Mouse (Mus musculus) forebrain, embryonic 10.5 days (tissue): ENCODE measurements at regions not wholly inside any gene's neighbourhood (a gene's known extent, or its start where the extent isn't known, plus 50 kb on each side); places are given as distances from the start of the nearest gene placed in this dataset.

Experiments
- DNase-seq: peaks from one replicate; pipeline ENCODE4 v3.0.0-alpha.2; 2017; ENCODE audit warnings: low spot score; ENCODE audit errors: extremely low spot score
- H3K27ac ChIP-seq: fragments of 300-500 bp; sonication (generic); 2 replicates; pipeline ENCODE4 v1.5.1; 2016; ENCODE audit warnings: mild to moderate bottlenecking
- H3K27me3 ChIP-seq: fragments of 300-500 bp; sonication (generic); 2 replicates; pipeline ENCODE4 v1.6.1; 2016; ENCODE audit warnings: mild to moderate bottlenecking; ENCODE audit not compliant: poor library complexity, severe bottlenecking
- H3K36me3 ChIP-seq: fragments of 300-500 bp; sonication (generic); replicated peaks from 2 replicates; pipeline ENCODE4 v1.6.1; 2016; ENCODE audit warnings: mild to moderate bottlenecking, moderate library complexity
- H3K4me1 ChIP-seq: fragments of 300-500 bp; sonication (generic); 2 replicates; pipeline ENCODE4 v1.6.1; 2016
- H3K4me3 ChIP-seq: fragments of 300-500 bp; sonication (generic); 2 replicates; pipeline ENCODE4 v1.5.1; 2016; ENCODE audit warnings: mild to moderate bottlenecking, moderate library complexity
- H3K9me3 ChIP-seq: fragments of 300-500 bp; sonication (generic); 2 replicates; pipeline ENCODE4 v1.6.1; 2016; ENCODE audit warnings: mild to moderate bottlenecking, moderate library complexity
- WGBS: fragments of 180-500 bp; shearing (Covaris S2); methylation state at CpG from one replicate; pipeline ENCODE4 v1.1.7; 2016; 5-methylcytosine and 5-hydroxymethylcytosine counted together

DNA sequence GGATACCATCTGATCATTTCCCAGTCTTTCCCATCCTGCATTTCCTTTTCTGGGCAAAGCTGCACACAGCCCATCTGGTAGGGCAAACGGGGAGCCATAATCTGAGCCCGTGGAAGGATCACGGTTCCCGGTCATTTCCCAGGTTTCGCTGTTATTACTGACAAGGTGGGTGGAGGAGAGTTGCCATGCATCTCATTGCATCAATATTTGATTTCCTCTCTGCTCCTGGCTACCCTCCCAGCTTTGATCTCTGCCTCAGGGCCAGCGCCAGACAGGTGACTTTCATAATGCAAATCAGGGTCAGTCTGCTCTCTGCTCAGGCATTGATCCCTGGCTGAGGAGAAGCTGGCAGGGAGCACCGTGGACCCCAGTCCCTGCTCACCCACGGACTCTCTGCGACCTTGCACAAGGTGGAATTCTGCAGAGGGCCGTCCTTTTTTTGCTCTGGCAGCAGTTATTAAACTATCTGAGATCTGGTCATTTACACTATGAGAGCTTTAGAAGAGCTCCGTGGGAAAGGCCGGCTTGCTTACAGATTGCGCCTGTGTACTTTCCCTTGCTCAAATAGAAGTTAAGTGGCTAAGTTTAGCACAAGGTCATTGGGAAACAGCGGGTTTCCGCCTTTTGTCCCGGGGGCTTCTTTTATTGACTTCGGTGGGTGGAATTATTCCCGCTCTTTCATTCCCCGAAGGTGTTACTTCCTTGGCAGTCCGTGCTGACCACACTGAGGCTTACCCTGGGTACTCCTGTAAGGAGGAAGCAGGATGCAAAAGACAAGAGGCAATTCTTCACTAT, 114.1 kb upstream of the Slit3 start:
- Histone ChIP-seq H3K4me3 (no peak overlapping the region), H3K27me3 (peaks cover 25% of the 10 kb centered on the region), H3K4me1 (peaks cover 27% of the 10 kb centered on the region), H3K36me3 (no peaks in the 10 kb centered on the region), H3K9me3 (no peaks in the 10 kb centered on the region), H3K27ac (no peak overlapping the region)
- DNase-seq: no peak
- 63% methylated on average over 20 of the region's 20 CpGs for whole genome bisulfite sequencing

DNA sequence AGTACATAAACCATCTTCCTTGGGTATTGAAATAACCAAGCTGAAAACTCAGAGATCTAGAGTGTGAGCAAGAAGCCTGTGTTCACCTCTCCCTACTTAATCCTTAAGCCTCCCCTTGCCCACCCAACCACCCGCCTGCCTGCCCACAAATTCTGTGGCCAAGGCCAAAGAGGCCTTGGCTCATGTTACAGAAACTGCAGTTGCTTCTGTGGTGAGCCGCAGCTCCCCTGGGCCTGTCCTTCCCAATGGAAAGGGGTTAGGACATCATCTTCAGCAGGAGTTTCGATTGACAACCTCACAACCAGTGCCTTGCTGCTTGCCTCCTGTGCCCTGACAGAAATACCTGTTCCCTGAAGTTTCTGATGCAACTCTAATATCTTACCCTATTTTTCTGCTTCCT, 115.9 kb upstream of the Slit3 start:
- Histone ChIP-seq H3K9me3 (no peaks in the 10 kb centered on the region), H3K27me3 (peaks cover 25% of the 10 kb centered on the region), H3K27ac (no peak overlapping the region), H3K36me3 (no peaks in the 10 kb centered on the region), H3K4me1 (peaks cover 16% of the 10 kb centered on the region), H3K4me3 (no peak overlapping the region)
- DNase-seq: no peak
- 74% methylated on average over 3 of the region's 3 CpGs for WGBS

DNA sequence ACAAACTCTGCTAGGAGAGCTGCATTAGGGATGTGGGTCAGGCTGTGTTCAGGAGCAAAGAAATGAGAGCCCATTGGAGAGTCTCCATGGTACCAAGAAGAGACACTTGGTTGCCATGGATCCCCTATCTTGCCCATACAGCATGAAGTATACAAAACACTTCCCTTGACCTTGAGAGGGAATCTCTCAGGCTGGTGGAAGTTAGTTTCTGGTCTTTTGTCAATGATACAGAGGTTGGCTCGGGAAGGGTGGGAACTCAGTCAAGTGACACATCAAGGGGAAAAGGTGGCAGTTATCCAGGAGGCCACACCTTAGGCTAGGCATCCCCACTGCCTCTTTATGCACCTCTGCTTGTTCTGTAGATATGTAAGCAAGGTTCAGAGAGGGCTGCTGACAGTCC, 116.6 kb upstream of the Slit3 start:
- WGBS: 63% methylated on average over 1 of the region's 1 CpGs
- DNase-seq: no peak
- H3K36me3 ChIP-seq: no peaks in the 10 kb centered on the region

DNA sequence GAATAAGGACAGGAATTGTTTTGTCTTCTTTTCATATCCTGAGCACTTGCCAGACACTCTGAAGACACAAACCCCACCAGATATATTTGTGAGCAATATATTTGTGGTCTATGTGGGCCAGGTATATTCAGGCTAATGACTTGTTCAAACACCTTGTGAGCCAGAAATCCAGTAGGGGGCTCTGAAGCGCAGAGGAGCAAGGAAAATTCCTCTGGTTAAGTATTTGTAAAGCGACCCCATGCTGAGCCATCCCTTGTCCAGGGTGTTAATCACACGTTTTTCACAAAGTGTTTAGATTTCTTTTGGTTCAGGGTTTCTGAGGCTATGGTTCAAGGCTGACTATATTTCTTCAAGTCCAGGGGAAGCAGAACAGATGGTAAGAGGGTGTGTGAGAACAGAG, 117.1 kb upstream of the Slit3 start:
- Histone ChIP-seq H3K27ac (no peak overlapping the region), H3K27me3 (peaks cover 20% of the 10 kb centered on the region), H3K9me3 (no peaks in the 10 kb centered on the region), H3K4me3 (no peak overlapping the region), H3K36me3 (no peaks in the 10 kb centered on the region), H3K4me1 (peaks cover 16% of the 10 kb centered on the region)
- no peak for DNase-seq
- 33% methylated on average over 3 of the region's 3 CpGs for WGBS

More for the DNA sequence above, 116.6 kb upstream of the Slit3 start:
- Histone ChIP-seq H3K4me1 (peaks cover 16% of the 10 kb centered on the region), H3K9me3 (no peaks in the 10 kb centered on the region), H3K4me3 (no peak overlapping the region), H3K27ac (no peak overlapping the region), H3K27me3 (peaks cover 25% of the 10 kb centered on the region)

DNA sequence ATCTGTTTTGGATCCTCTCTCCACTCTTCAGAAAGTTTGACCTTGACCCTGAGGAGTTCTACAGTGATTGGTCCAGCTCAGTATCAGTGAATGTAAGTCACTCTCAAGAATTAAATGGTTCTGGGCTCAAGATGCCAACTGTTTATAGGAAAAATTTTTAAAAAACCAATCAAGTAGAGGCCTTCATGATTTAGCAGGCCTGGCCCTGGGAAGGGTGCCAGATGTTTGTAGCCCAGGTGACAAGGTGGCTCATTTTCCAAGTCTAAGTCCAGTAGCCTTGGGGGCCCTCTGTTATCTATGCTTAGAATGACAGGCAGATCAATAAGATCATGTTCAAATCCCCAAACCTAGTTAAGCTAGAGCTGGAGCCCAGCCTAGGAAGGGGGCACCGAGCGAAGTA, 123.1 kb upstream of the Slit3 start:
- 91% methylated on average over 2 of the region's 2 CpGs for WGBS
- Histone ChIP-seq H3K27me3 (no peaks in the 10 kb centered on the region), H3K4me1 (no peaks in the 10 kb centered on the region), H3K36me3 (no peaks in the 10 kb centered on the region), H3K27ac (no peak overlapping the region), H3K4me3 (no peak overlapping the region), H3K9me3 (no peaks in the 10 kb centered on the region)
- no peak for DNase-seq

DNA sequence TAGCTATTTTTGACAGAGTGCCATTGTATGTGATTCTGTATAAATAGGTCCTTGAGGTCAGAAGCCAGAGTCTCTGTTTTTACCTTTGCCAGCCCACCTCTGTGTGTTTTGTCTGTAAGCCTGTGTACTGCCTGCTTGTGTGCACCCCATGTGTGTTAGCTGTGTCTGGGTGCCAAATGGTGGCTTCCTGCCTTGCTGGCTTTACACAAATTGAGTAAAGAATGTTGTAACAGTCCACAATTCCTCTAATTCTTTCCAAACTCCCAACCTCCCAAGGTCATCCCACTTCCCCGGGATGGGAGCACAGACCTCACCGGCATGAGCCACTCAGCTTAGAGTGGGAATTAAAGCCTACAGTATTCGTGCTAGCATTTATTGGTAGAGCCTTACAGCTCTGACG, 125.5 kb upstream of the Slit3 start:
- H3K4me1 ChIP-seq: no peaks in the 10 kb centered on the region
- no peak overlapping the region for H3K27ac ChIP-seq
- H3K9me3 ChIP-seq: no peaks in the 10 kb centered on the region
- 86% methylated on average over 4 of the region's 4 CpGs for whole genome bisulfite sequencing
- no peak overlapping the region for H3K4me3 ChIP-seq
- DNase-seq: no peak
- no peaks in the 10 kb centered on the region for H3K27me3 ChIP-seq
- no peaks in the 10 kb centered on the region for H3K36me3 ChIP-seq

DNA sequence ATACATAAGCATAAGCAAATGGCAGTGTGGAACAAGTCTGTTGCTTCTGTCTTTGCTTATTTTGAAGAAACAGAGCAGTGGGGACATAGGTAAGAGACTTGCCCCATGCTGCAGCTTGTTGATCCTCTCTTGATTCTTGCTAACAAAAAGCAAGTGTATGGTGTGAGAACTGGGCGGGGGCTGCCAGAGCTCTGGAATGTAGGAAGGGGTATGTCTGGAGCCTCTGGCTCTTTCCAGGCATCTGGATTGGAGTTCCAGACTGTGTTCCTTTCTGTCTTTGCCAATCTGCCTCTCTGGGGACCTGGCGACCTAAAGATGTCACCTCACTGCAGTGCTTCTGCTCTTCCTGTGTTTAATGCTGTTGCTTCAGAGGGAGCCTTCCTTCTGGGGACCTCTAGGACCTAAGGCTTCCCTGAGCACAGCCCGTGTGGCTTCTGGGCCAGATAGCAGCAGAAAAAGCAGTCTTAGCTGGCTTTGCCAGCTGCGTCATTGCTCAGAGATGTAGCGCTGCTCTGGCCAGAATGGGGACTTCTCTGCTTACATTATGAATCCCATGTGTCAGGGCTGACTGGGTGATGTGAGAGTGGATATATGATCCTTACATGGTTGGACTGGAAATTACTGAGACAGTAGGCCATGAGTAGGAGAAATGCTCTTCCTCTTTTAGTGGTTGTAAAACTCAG, 138.1 kb upstream of the Slit3 start:
- H3K27me3 ChIP-seq: no peaks in the 10 kb centered on the region
- H3K9me3 ChIP-seq: no peaks in the 10 kb centered on the region
- H3K4me3 ChIP-seq: no peak overlapping the region
- H3K36me3 ChIP-seq: no peaks in the 10 kb centered on the region
- 76% methylated on average over 5 of the region's 5 CpGs for WGBS
- no peak for DNase-seq
- no peaks in the 10 kb centered on the region for H3K4me1 ChIP-seq
- H3K27ac ChIP-seq: no peak overlapping the region

DNA sequence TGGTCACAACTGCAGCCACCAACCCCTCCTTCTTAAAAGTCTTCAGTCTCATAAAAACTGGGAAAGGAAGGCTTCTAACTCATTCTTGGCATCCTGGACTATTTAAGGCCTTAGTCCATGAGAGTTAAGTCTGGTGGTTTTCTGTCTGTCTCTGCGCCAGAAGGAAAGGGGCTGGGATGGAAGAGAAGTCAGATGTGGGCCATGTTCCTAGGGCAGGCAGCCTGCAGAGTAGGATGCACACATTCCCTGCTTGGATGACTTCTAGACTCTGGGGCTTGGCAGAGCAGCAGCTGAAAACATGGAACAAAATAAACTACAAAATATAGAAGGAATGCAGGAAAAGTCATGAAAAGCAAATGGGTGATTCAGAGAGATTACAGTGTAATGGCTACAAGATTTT, 140.8 kb upstream of the Slit3 start:
- Histone ChIP-seq H3K27ac (no peak overlapping the region), H3K4me3 (no peak overlapping the region), H3K9me3 (no peaks in the 10 kb centered on the region), H3K27me3 (no peaks in the 10 kb centered on the region), H3K36me3 (no peaks in the 10 kb centered on the region), H3K4me1 (no peaks in the 10 kb centered on the region)
- WGBS: 92% methylated on average over 1 of the region's 1 CpGs
- DNase-seq: no peak

DNA sequence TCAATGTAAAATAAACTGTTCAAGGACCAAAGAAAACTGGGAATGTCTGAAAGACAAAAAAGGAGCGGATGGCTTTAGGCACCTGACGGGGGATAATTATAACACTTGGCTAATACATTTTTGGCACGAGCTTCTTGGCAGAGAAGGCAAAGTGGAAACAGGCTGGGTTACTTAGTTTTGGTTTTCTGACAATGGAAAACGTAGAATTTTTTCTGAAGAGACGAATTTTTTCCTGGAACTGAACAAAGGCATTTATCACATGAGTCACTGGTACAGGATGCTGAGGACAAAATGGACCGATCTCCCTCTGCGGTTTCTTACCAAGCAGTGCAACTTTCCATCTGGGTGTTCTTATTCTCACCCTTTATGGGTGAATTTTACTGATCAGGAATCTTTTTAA, 143.2 kb upstream of the Slit3 start:
- no peak for DNase-seq
- Histone ChIP-seq H3K9me3 (no peaks in the 10 kb centered on the region), H3K4me1 (no peaks in the 10 kb centered on the region), H3K27ac (no peak overlapping the region), H3K36me3 (no peaks in the 10 kb centered on the region), H3K27me3 (no peaks in the 10 kb centered on the region), H3K4me3 (no peak overlapping the region)
- 85% methylated on average over 7 of the region's 7 CpGs for WGBS

DNA sequence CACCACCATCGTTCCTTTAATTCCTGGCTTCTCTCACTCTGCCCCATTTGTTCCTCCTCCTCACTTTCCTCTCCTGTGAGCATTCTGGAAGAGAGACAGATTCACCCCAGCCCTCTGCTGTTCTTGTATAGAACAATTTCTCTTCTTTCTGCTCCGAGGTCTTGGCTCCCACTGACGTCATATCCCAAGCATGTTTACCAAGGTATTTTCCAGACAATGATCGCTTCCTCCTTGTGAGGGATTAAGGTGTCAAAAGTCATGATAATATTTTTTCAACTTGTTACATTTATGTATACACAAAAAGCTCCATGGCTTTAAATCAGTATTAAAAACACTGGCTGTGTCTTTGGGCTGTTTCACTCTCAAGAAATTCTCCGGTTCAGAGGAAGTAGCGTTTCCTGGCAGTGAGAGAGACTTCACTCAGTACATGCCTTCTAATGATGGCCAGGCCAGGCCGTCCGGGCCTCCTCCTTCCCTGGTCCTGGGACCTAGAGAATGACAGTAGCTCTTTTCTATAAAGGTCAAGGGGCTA, 142.4 kb upstream of the Spdl1 start:
- H3K27me3 ChIP-seq: no peaks in the 10 kb centered on the region
- no peak overlapping the region for H3K4me3 ChIP-seq
- H3K4me1 ChIP-seq: no peaks in the 10 kb centered on the region
- H3K27ac ChIP-seq: no peak overlapping the region
- DNase-seq: no peak
- WGBS: 74% methylated on average over 8 of the region's 8 CpGs
- no peaks in the 10 kb centered on the region for H3K36me3 ChIP-seq
- no peaks in the 10 kb centered on the region for H3K9me3 ChIP-seq

DNA sequence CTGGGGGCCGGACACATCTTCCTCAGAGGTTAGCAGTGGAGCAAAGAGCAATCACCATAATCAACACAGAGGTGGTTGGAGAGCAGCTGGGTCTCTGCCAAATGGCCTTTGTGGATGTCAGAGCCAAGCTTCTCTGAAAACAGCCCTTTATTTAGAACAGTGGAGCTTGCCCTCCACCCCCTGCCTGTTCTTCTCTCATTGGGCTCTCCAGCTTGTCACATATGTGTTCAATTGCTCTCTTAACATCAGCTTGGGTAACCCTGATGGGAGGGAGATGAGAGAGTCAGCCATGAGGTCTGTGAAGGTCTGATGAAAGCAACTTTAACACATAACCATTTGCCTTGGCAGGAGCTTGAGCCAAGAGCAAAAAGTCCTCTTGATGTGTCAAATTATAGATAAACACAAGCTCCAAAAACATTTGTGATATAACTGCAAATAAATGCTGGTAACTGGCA, 140.1 kb upstream of the Spdl1 start:
- Histone ChIP-seq H3K4me1 (no peaks in the 10 kb centered on the region), H3K4me3 (no peak overlapping the region), H3K9me3 (no peaks in the 10 kb centered on the region), H3K27me3 (no peaks in the 10 kb centered on the region), H3K36me3 (no peaks in the 10 kb centered on the region), H3K27ac (no peak overlapping the region)
- WGBS: 79% methylated on average over 1 of the region's 1 CpGs
- no peak for DNase-seq

DNA sequence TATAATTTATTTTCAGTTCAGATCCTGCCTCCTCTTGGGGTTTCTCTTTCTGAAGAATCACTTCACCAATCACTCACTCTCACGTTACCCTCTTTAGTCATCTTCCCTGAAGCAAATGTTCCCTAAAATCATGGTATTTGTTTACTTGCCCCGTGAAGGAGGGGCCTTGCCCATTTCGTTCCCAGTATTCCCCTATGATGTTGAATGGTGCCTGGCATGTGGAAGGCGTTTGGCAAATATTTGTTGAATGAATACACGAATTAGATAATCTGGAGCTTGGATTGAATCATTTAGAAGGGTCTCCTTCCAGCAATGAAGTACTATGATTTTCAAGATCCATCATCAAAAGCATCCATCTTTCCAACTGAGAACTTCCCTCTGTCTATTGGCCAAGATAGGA, 139.6 kb upstream of the Spdl1 start:
- H3K27ac ChIP-seq: no peak overlapping the region
- WGBS: 75% methylated on average over 5 of the region's 5 CpGs
- DNase-seq: no peak

DNA sequence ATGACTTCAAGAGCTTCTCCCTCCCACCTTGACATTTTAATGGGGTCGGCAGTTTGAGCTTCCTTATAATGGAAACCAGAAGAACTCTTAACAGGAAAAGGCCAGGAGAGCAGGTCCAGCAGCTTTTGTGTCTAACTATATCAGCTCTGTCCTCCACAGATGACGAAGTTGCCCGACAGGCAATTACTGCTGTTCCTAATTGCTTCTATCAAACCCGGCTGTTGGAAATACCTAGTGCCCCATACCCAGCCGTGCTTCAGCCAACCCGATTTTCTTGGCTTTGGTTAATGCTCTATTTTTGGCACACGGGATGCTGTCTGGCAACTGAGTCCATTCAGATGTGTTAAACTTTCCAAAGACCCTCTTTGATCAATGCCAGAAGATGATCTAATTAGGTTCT, 125.8 kb upstream of the Spdl1 start:
- Histone ChIP-seq H3K27ac (no peak overlapping the region), H3K36me3 (no peaks in the 10 kb centered on the region), H3K9me3 (no peaks in the 10 kb centered on the region), H3K27me3 (no peaks in the 10 kb centered on the region), H3K4me3 (no peak overlapping the region), H3K4me1 (no peaks in the 10 kb centered on the region)
- WGBS: 67% methylated on average over 7 of the region's 7 CpGs
- no peak for DNase-seq

More for the DNA sequence above, 139.6 kb upstream of the Spdl1 start:
- Histone ChIP-seq H3K9me3 (no peaks in the 10 kb centered on the region), H3K4me1 (no peaks in the 10 kb centered on the region), H3K36me3 (no peaks in the 10 kb centered on the region), H3K4me3 (no peak overlapping the region), H3K27me3 (no peaks in the 10 kb centered on the region)
